Mouse (Mus musculus) embryonic facial prominence, embryonic 10.5 days (tissue): ENCODE data around the gene Gm21783. TPM values are rescaled to one million over a fixed set of nuclear protein-coding genes. Genes with fewer than 3 reads are reported as not detected.
"Not testable (repeated sequence)": the region's sequence is repeated elsewhere in the genome, so short reads cannot be mapped to it uniquely, and the experiment has no call there.

Experiments
- DNase-seq: peaks from one replicate; pipeline ENCODE4 v3.0.0-alpha.2; 2017; ENCODE audit warnings: low spot score
- H3K27ac ChIP-seq: fragments of 300-500 bp; sonication (generic); replicated peaks from 2 replicates; pipeline ENCODE4 v1.5.1; 2016; ENCODE audit warnings: mild to moderate bottlenecking
- H3K27me3 ChIP-seq: fragments of 300-500 bp; sonication (generic); replicated peaks from 2 replicates; pipeline ENCODE4 v1.6.1; 2016; ENCODE audit warnings: low read depth, mild to moderate bottlenecking; ENCODE audit not compliant: poor library complexity, severe bottlenecking
- H3K36me3 ChIP-seq: fragments of 300-500 bp; sonication (generic); replicated peaks from 2 replicates; pipeline ENCODE4 v1.6.1; 2016; ENCODE audit warnings: mild to moderate bottlenecking, moderate library complexity
- H3K4me1 ChIP-seq: fragments of 300-500 bp; sonication (generic); 2 replicates; pipeline ENCODE4 v1.6.1; 2016
- H3K4me3 ChIP-seq: fragments of 300-500 bp; sonication (generic); 2 replicates; pipeline ENCODE4 v1.5.1; 2016; ENCODE audit warnings: mild to moderate bottlenecking, moderate library complexity
- H3K9me3 ChIP-seq: fragments of 300-500 bp; sonication (generic); 2 replicates; pipeline ENCODE4 v1.6.1; 2016; ENCODE audit warnings: mild to moderate bottlenecking
- WGBS: fragments of 180-500 bp; shearing (Covaris S2); methylation state at CpG from one replicate; pipeline ENCODE4 v1.1.7; 2016; 5-methylcytosine and 5-hydroxymethylcytosine counted together
- polyA plus RNA-seq: library from polyadenylated mRNA; unstranded; fragments of >200 nt; fragmentation: Nextera tagmentation; extraction: Ambion mirVana; gene quantifications from 2 replicates; pipeline ENCODE4 v1.2.1, GENCODE M21; 2016

Gm21783 gene
- polyA plus RNA-seq = not detected in 2 replicates

- not testable (repeated sequence) for H3K4me1 ChIP-seq, H3K4me3 ChIP-seq, H3K36me3 ChIP-seq, H3K27me3 ChIP-seq, DNase-seq, H3K27ac ChIP-seq, H3K9me3 ChIP-seq
- WGBS = no CpG with 5 or more reads among the region's 1 CpGs
Observed at GRCm38 (mm10) chrY:44981163-44981562, at the start of gene Gm21783. Gm21783 (minus strand) TSS chrY:44981263.
